ENCODE assay signal across 22 mouse cellular contexts in genomic region chr8:110738591-110739195, GRCm38 (mm10). TPM values are rescaled to one million over a fixed set of nuclear protein-coding genes. Genes with fewer than 3 reads are reported as not detected.
DNase-seq lines count a peak whose midpoint lies in the region; ATAC-seq and TF ChIP-seq lines count a peak whose summit lies in the region.
"Had no signal": no experiment of that assay in that cellular context is flagged by ENCODE, and none has a peak within 500 bp of the region (broad histone marks: within the 10 kb centered on the region; RNA-seq: fewer than 3 reads in every experiment).

No protein-coding gene starts in this region.

- TF ChIP-seq EP300 in ES-Bruce4 (IDR thresholded peaks at IDR 0.05; ENCODE audit: insufficient read depth, low read depth, low read length) = no peak

- no peak overlapping the region for H3K27ac ChIP-seq in forebrain, embryonic 11.5 days (ENCODE audit: low read depth, low read length)
- no peak overlapping the region for H3K27ac ChIP-seq in forebrain, embryonic 14.5 days (ENCODE audit: low read depth, low read length)
- H3K27ac ChIP-seq in layer of hippocampus, adult 2 months = 0 out of 2 replicates have a peak overlapping the region, but pooled peaks have one; percentile 36
- H3K27ac ChIP-seq in ES-Bruce4 (ENCODE audit: insufficient read depth, low read length) = no peak overlapping the region
- H3K27ac ChIP-seq: forebrain, embryonic 15.5 days; hindbrain, embryonic 15.5 days; limb, embryonic 13.5 days; liver, embryonic 12.5 days; midbrain, embryonic 12.5 days had no signal

- no peaks in the 10 kb centered on the region for H3K4me1 ChIP-seq in forebrain, embryonic 11.5 days (replicated peaks; ENCODE audit: control insufficient read depth, insufficient read depth, low read length)
- H3K4me1 ChIP-seq in forebrain, embryonic 14.5 days (ENCODE audit: control insufficient read depth, insufficient read depth, low read length) = no peaks in the 10 kb centered on the region
- no peaks in the 10 kb centered on the region for H3K4me1 ChIP-seq in ES-Bruce4 (ENCODE audit: control insufficient read depth, insufficient read depth, low read length)
- H3K4me1 ChIP-seq: forebrain, embryonic 15.5 days; hindbrain, embryonic 15.5 days; limb, embryonic 13.5 days; liver, embryonic 12.5 days; midbrain, embryonic 12.5 days had no signal

- WGBS in forebrain, embryonic 11.5 days = 95% methylated on average over 35 of the region's 35 CpGs
- 93% methylated on average over 35 of the region's 35 CpGs for WGBS in forebrain, embryonic 14.5 days

- no peak overlapping the region for H3K4me3 ChIP-seq in forebrain, embryonic 11.5 days (ENCODE audit: low read depth, low read length)
- no peak overlapping the region for H3K4me3 ChIP-seq in forebrain, embryonic 14.5 days (ENCODE audit: low read depth, low read length)
- H3K4me3 ChIP-seq in layer of hippocampus, adult 2 months = no peak overlapping the region
- peak overlapping the region; percentile 17 for H3K4me3 ChIP-seq in ES-Bruce4 (ENCODE audit: low read depth, low read length)
- H3K4me3 ChIP-seq: forebrain, embryonic 15.5 days; hindbrain, embryonic 15.5 days; limb, embryonic 13.5 days; liver, embryonic 12.5 days; midbrain, embryonic 12.5 days had no signal

- no peaks in the 10 kb centered on the region for H3K9me3 ChIP-seq in forebrain, embryonic 11.5 days (ENCODE audit: control insufficient read depth, low read length)
- no peaks in the 10 kb centered on the region for H3K9me3 ChIP-seq in forebrain, embryonic 14.5 days (replicated peaks; ENCODE audit: control insufficient read depth, low read length)
- no peaks in the 10 kb centered on the region for H3K9me3 ChIP-seq in ES-Bruce4 (replicated peaks; ENCODE audit: control insufficient read depth, insufficient read depth, low read length, poor library complexity, severe bottlenecking)
- H3K9me3 ChIP-seq: forebrain, embryonic 15.5 days; hindbrain, embryonic 15.5 days; limb, embryonic 13.5 days; liver, embryonic 12.5 days; midbrain, embryonic 12.5 days had no signal

- no peaks in the 10 kb centered on the region for H3K27me3 ChIP-seq in forebrain, embryonic 11.5 days (ENCODE audit: control insufficient read depth, insufficient read depth, low read length)
- no peaks in the 10 kb centered on the region for H3K27me3 ChIP-seq in forebrain, embryonic 14.5 days (replicated peaks; ENCODE audit: control insufficient read depth, insufficient read depth, low read length)
- no peaks in the 10 kb centered on the region for H3K27me3 ChIP-seq in ES-Bruce4 (ENCODE audit: control insufficient read depth, insufficient read depth, low read length, poor library complexity, severe bottlenecking)
- H3K27me3 ChIP-seq: forebrain, embryonic 15.5 days; hindbrain, embryonic 15.5 days; limb, embryonic 13.5 days; liver, embryonic 12.5 days; midbrain, embryonic 12.5 days had no signal

- no peak for TF ChIP-seq POLR2A in ES-Bruce4 (IDR thresholded peaks at IDR 0.05; ENCODE audit: insufficient read depth, low read length)

- H3K36me3 ChIP-seq in forebrain, embryonic 11.5 days (ENCODE audit: control insufficient read depth, insufficient read depth, low read length) = peaks cover 22% of the 10 kb centered on the region; the same call in 1 of the 2 replicates
- H3K36me3 ChIP-seq in forebrain, embryonic 14.5 days (ENCODE audit: control insufficient read depth, insufficient read depth, low read length) = peaks cover 54% of the 10 kb centered on the region
- no peaks in the 10 kb centered on the region for H3K36me3 ChIP-seq in ES-Bruce4 (ENCODE audit: control insufficient read depth, insufficient read depth, low read length, poor library complexity, severe bottlenecking)

- TF ChIP-seq CTCF in layer of hippocampus, adult 2 months (conservative IDR thresholded peaks at IDR 0.05) = no peak
- no peak for TF ChIP-seq CTCF in ES-Bruce4 (IDR thresholded peaks at IDR 0.05; ENCODE audit: low read depth, low read length)

- H3K9ac ChIP-seq in forebrain, embryonic 11.5 days (ENCODE audit: low read length) = no peak overlapping the region
- no peak overlapping the region for H3K9ac ChIP-seq in forebrain, embryonic 14.5 days (ENCODE audit: low read length)
- no peak overlapping the region for H3K9ac ChIP-seq in ES-Bruce4 (ENCODE audit: low read depth, poor library complexity, severe bottlenecking)
- H3K9ac ChIP-seq: forebrain, embryonic 15.5 days; hindbrain, embryonic 15.5 days; limb, embryonic 13.5 days; liver, embryonic 12.5 days; midbrain, embryonic 12.5 days had no signal

- no peak for ATAC-seq in forebrain, embryonic 11.5 days (replicated peaks; ENCODE audit: low FRiP score)
- ATAC-seq in forebrain, embryonic 14.5 days = no peak
- ATAC-seq: activated CD4-positive, CD25-positive, alpha-beta regulatory T cell, adult 4 months; CD4-positive, CD25-positive, alpha-beta regulatory T cell, adult 4 months; forebrain, embryonic 15.5 days; liver, embryonic 12.5 days had no signal

- H3K4me2 ChIP-seq in forebrain, embryonic 11.5 days (ENCODE audit: low read depth, low read length, severe bottlenecking) = no peak overlapping the region
- no peak overlapping the region for H3K4me2 ChIP-seq in forebrain, embryonic 14.5 days (ENCODE audit: low read length)
- H3K4me2 ChIP-seq: forebrain, embryonic 15.5 days; hindbrain, embryonic 15.5 days; limb, embryonic 13.5 days; liver, embryonic 12.5 days; midbrain, embryonic 12.5 days had no signal

- DNase-seq in forebrain, embryonic 11.5 days (ENCODE audit: low spot score) = peak; percentile 49
- DNase-seq in forebrain, embryonic 14.5 days (ENCODE audit: low spot score) = no peak
- no peak for DNase-seq in layer of hippocampus, adult 2 months (ENCODE audit: low spot score in 2 of 2)
- no peak for DNase-seq in layer of hippocampus, postnatal 25 days (ENCODE audit: extremely low spot score in 1 of 2, low spot score in 1 of 2)
- DNase-seq in cerebellum, postnatal 25 days = peak; percentile 33 to 44
- no peak for DNase-seq in T-cell, adult 2 months (ENCODE audit: low spot score)
- DNase-seq: adrenal gland, adult 8-10 months; gastrocnemius, postnatal 36 days; kidney, adult 2 months; kidney, postnatal 14 days; lung, adult 18-20 months; lung, postnatal 10 days; thymus, adult 2 months; thymus, postnatal 4 days had no signal

RNA-seq across cellular contexts. Expression of gene Mtss1l, which starts 17.4 kb away (rescaled TPM):
- 15.8 and 17.6 TPM in 2 replicates for polyA plus RNA-seq in forebrain, embryonic 11.5 days (2014; fragmentation: Nextera tagmentation; extraction: Ambion mirVana)
- 16.5 and 20.1 TPM in 2 replicates for polyA plus RNA-seq in forebrain, embryonic 14.5 days (2014; fragmentation: Nextera tagmentation; extraction: Ambion mirVana)
- total RNA-seq in layer of hippocampus, adult 2 months (2021) = 100 to 1,000 TPM; 210 TPM
- 100 to 1,000 TPM; 206 to 252 TPM for total RNA-seq in layer of hippocampus, postnatal 25 days (2021)
- polyA plus RNA-seq in ES-Bruce4 (2011; ENCODE audit: insufficient read depth, insufficient read length, low read depth, missing spikeins) = 7.1 and 9.5 TPM in 2 replicates
- polyA plus RNA-seq: CD4-positive, CD25-positive, alpha-beta regulatory T cell, adult 4 months had no signal

Comparison
In these comparisons a context has a peak if more than half of its experiments do, and no peak if none do; other contexts are left out.
1. DNase-seq: peak in forebrain, embryonic 11.5 days (single experiment) and cerebellum, postnatal 25 days (2 of 2); none in forebrain, embryonic 14.5 days (single experiment), layer of hippocampus, adult 2 months (0 of 2), layer of hippocampus, postnatal 25 days (0 of 2) and T-cell, adult 2 months (single experiment).